Mouse (Mus musculus) lung, adult 2 months (tissue): ENCODE data around the gene Lgr5.

Experiments used
- CTCF ChIP-seq: fragments of 200-500 bp; IDR thresholded peaks from 2 replicates; pipeline ENCODE4 v1.5.1; 2011; ENCODE audit warnings: mild to moderate bottlenecking, low read length, control low read depth; ENCODE audit not compliant: insufficient read depth
- POLR2A ChIP-seq: fragments of 200-500 bp; IDR thresholded peaks from 2 replicates; pipeline ENCODE4 v1.6.1; 2011; ENCODE audit warnings: low read depth, mild to moderate bottlenecking, control low read depth, low read length, borderline replicate concordance; ENCODE audit errors: extremely low read depth

- TF ChIP-seq CTCF: no peak
- no peak for TF ChIP-seq POLR2A
These were observed 5.6 kb downstream of the Lgr5 start for GRCm38 (mm10) chr10:115581971-115582370.
